In genomic region chr13:68815704-68816477, GRCm38 (mm10) we compare ENCODE assay signal across 13 mouse cellular contexts.
DNase-seq lines count a peak whose midpoint lies in the region; ATAC-seq and TF ChIP-seq lines count a peak whose summit lies in the region.
"Had no signal": no experiment of that assay in that cellular context is flagged by ENCODE, and none has a peak within 500 bp of the region (broad histone marks: within the 10 kb centered on the region; RNA-seq: fewer than 3 reads in every experiment).

No protein-coding gene starts in this region.

- peak; percentile 56 for DNase-seq in forebrain, embryonic 14.5 days (ENCODE audit: low spot score)
- DNase-seq in forebrain, embryonic 10.5 days (ENCODE audit: extremely low spot score, low spot score), result no peak
- peak; percentile 66 for DNase-seq in brain, embryonic 14.5 days (ENCODE audit: low read depth)
- DNase-seq in layer of hippocampus, adult 18-20 months (ENCODE audit: low spot score in 2 of 2), result peak; percentile 82 to 94
- DNase-seq in left cerebral cortex, postnatal 14 days (ENCODE audit: low spot score in 2 of 2), result peak; percentile 74 to 88
- no peak for DNase-seq in T-cell, adult 2 months (ENCODE audit: low spot score)
- DNase-seq: kidney, adult 18-20 months; midbrain, embryonic 14.5 days had no signal

- no peak overlapping the region for H3K4me3 ChIP-seq in forebrain, embryonic 14.5 days (ENCODE audit: low read depth, low read length)
- no peak overlapping the region for H3K4me3 ChIP-seq in forebrain, embryonic 10.5 days
- H3K4me3 ChIP-seq: heart, embryonic 15.5 days; limb, embryonic 13.5 days had no signal

- no peak for TF ChIP-seq CTCF in brain, embryonic 14.5 days (IDR thresholded peaks at IDR 0.05; ENCODE audit: borderline replicate concordance, extremely low read depth, insufficient read depth, insufficient read length)

- no peak for TF ChIP-seq POLR2A in brain, embryonic 14.5 days (IDR thresholded peaks at IDR 0.05; ENCODE audit: borderline replicate concordance, extremely low read depth, insufficient read depth, insufficient read length, poor library complexity, severe bottlenecking)

- H3K4me1 ChIP-seq in forebrain, embryonic 14.5 days (ENCODE audit: control insufficient read depth, insufficient read depth, low read length), result no peaks in the 10 kb centered on the region
- H3K4me1 ChIP-seq in forebrain, embryonic 10.5 days, result no peaks in the 10 kb centered on the region
- H3K4me1 ChIP-seq: heart, embryonic 15.5 days; limb, embryonic 13.5 days had no signal

- peak; percentile 48; the same call in 1 of the 2 replicates for ATAC-seq in forebrain, embryonic 14.5 days
- ATAC-seq in cerebellum, adult (ENCODE audit: insufficient number of reproducible peaks, low FRiP score, low TSS enrichment), result no peak
- no peak for ATAC-seq in megakaryocyte-erythroid progenitor cell, adult 5-6 weeks (replicated peaks; ENCODE audit: low FRiP score, low TSS enrichment, poor library complexity, severe bottlenecking)
- ATAC-seq: Patski had no signal

- no peaks in the 10 kb centered on the region for H3K9me3 ChIP-seq in forebrain, embryonic 14.5 days (replicated peaks; ENCODE audit: control insufficient read depth, low read length)
- no peaks in the 10 kb centered on the region; the same call in 1 of the 2 replicates for H3K9me3 ChIP-seq in forebrain, embryonic 10.5 days
- H3K9me3 ChIP-seq: heart, embryonic 15.5 days; limb, embryonic 13.5 days had no signal

- intact Hi-C loops in left cerebral cortex, postnatal 14 days (cut with DNase I), result no loop called here

- no peak overlapping the region for H3K27ac ChIP-seq in forebrain, embryonic 14.5 days (ENCODE audit: low read depth, low read length)
- H3K27ac ChIP-seq in forebrain, embryonic 10.5 days, result no peak overlapping the region
- H3K27ac ChIP-seq: heart, embryonic 15.5 days; limb, embryonic 13.5 days had no signal

- no peak overlapping the region for H3K4me2 ChIP-seq in forebrain, embryonic 14.5 days (ENCODE audit: low read length)
- H3K4me2 ChIP-seq: heart, embryonic 15.5 days; limb, embryonic 13.5 days had no signal

- H3K27me3 ChIP-seq in forebrain, embryonic 14.5 days (replicated peaks; ENCODE audit: control insufficient read depth, insufficient read depth, low read length), result no peaks in the 10 kb centered on the region
- no peaks in the 10 kb centered on the region for H3K27me3 ChIP-seq in forebrain, embryonic 10.5 days (ENCODE audit: poor library complexity, severe bottlenecking)
- H3K27me3 ChIP-seq: heart, embryonic 15.5 days; limb, embryonic 13.5 days; Patski had no signal

- no peak overlapping the region for H3K9ac ChIP-seq in forebrain, embryonic 14.5 days (ENCODE audit: low read length)
- H3K9ac ChIP-seq: heart, embryonic 15.5 days; limb, embryonic 13.5 days had no signal

- H3K36me3 ChIP-seq in forebrain, embryonic 14.5 days (ENCODE audit: control insufficient read depth, insufficient read depth, low read length), result no peaks in the 10 kb centered on the region
- H3K36me3 ChIP-seq in forebrain, embryonic 10.5 days (replicated peaks), result no peaks in the 10 kb centered on the region
- H3K36me3 ChIP-seq: heart, embryonic 15.5 days; limb, embryonic 13.5 days had no signal

- 77% methylated on average over 4 of the region's 4 CpGs for WGBS in forebrain, embryonic 14.5 days
- WGBS in forebrain, embryonic 10.5 days, result 87% methylated on average over 4 of the region's 4 CpGs

Comparison
In these comparisons a context has a peak if more than half of its experiments do, and no peak if none do; other contexts are left out.
1. DNase-seq: peak in forebrain, embryonic 14.5 days (single experiment), brain, embryonic 14.5 days (single experiment), layer of hippocampus, adult 18-20 months (2 of 2) and left cerebral cortex, postnatal 14 days (2 of 2); none in forebrain, embryonic 10.5 days (single experiment) and T-cell, adult 2 months (single experiment).